Mouse (Mus musculus): Measurements from ENCODE around the gene Mok. TPM values are rescaled to one million over a fixed set of nuclear protein-coding genes. Genes with fewer than 3 reads are reported as not detected.

Mok gene
- total RNA-seq, 2 experiments from 2014 or later = 1.5 to 1.6 TPM

DNA sequence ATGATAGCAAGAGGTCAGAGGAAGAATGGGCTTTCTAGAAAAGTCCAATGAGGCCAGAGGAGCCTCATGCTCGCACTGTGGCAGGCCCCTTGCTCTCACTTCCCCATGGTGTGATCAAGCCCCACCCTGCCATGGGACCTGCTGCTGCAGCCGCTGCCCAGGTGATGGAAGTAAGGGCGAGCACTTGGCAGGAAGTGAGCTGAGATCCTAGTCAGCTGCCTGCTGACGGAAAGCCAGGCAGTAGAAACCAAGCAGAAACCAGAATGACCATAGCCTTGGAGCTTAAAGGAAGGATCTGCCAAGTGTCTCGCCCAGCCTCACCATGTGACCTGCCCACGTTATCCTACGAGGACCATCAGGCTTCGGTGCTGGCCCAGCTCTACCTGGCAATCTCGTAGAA lies 27.6 kb downstream of the Mok start:
- ATAC-seq (ENCODE audit: poor library complexity, severe bottlenecking) = peak; percentile 89

DNA sequence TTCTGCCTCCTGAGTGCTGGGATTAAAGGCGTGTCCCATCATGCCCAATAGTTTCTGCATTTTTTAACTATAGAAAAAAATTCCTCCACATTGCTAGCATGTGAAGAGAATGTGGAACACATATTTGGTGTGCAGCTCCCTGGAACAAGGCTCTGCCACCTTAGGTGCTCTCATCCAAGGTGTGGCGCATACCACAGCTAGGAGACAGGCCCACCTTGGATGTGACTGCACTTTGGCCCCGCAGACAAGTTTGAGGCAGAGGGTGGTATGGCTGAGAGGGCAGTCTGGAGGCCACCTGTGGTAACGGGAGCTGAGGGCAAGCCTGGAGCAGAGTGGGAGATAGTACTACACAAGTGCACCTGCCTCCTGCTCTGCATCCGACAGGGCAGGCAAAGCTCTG lies 31.9 kb downstream of the Mok start:
- no peak for ATAC-seq (ENCODE audit: poor library complexity, severe bottlenecking)

DNA sequence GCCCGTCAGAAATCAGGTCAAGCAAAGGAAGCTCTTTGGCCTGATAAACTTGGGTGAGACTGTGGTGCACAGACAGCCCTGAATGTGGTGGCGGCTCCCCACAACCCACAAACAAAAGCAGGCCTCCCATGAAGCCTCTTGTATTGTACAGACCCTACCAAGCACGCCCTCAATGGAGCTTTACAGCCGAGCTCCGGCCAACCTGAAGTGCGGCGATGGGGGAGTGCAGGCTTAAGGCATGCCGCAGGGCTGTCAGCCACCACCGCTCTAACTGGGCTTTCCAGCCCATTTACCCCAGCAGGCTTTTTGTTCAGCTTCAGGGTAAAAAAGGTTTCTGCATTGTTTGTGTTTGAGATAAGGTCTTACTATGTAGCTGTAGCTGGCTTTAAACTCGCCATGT lies 32.3 kb downstream of the Mok start:
- ATAC-seq (ENCODE audit: poor library complexity, severe bottlenecking) = no peak

DNA sequence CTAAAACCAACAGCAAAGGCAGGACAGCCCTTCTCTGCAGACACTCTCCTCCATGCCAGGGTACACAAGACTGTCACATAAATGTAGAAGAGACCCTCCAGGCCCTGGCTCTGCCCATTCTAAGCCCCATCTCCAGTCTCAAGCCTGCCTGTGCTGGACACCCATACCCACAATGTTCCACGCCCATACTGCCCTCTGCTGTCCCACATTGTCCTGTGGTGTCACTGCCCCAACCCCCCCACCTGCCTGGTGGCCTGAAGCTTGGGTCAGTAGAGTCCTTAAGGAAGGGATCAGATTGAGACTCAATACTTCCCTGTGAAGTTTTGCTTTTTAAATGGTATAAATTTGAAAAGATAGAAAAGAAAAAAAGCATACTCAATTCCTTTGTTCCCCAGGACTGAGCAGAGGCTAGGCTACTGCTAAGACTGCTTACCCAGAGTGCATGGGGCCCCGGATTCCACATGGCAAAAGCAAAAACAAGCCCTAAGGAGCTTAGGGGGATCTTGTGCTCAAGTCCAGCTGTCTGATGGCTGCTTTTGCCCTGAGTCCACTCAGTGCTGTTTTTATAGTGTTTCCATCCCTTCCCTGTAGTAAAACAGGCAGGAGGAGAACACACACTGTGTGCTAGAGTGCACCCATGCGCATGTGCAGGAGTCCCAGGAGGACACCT lies 34.3 kb downstream of the Mok start:
- no peak for ATAC-seq (ENCODE audit: poor library complexity, severe bottlenecking)

DNA sequence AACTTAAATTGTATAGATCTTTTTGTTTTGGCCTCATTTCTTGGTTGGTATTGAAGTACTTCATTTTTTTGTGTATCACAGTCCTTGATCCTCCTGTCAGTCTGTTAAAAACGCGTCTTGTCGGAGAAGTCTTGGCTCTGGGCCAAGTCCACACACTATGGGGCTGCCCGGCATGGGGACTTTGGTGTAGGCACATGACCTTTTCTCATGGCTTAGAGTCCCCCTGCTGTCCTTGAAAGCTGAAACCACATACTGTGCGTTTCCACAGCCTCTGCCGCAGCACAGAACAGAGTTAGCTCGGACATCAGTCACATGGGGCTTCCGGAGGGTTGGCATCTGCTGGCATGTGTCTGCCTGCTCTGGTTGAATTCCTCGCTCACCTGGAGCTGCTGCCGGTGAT lies 36.5 kb downstream of the Mok start:
- no peak for ATAC-seq (ENCODE audit: poor library complexity, severe bottlenecking)

DNA sequence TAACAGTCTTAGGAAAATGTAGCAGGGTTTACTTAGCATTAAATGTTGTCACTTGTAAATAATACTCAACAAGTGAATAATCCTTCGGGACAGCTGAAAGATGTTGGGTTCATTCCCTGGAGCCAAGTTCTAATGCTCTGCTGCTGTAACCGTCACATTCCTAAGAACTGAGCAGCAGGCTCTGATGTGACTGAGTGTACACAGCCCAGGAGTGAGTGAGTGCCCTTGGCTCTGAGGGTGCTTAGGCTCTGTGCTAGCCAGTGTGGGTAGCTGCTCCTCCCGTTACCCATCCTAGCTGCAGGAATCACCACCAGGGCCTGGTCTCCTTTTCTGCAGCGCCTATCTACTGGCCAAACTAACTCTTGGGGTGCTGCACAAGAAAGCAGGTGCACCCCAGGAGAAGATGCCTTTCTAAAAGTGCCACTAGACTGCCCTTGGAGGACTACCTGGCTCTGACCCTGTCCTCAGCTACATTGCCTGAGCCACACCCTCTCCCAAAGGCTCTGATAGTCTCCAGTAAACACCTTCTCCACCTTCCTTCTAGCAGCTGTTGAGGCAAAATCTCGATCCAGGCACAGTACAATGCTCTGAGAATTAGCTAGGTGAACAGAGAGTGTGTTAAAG lies 38.0 kb downstream of the Mok start:
- no peak for ATAC-seq (ENCODE audit: poor library complexity, severe bottlenecking)

DNA sequence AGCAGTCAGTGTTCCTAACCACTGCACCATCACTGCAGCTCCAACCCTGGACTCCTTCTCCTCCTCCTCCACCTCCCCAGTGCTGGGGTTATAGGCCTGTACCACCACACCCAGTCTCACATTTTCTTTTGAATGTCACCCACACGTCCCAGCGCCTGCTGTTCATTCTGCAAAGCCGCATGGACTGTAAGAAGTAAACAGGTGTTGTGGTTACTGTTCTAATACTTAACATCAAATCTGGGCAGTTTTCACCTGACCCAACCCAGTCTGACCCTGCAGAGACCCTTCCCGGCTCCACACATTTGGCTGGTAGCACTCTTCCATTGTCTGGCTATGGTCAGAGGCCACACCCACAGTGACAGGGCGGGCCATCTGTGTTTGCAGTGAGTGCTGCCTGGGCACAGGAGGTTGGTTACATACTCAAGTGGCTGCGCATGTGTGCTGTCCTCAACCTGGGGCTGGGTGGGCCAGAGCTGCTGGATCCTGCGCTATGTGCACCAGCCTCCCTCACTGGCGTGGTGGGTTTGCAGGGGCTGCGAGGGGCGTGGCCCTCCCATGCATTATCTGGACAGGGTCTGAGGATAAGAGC lies 38.8 kb downstream of the Mok start:
- ATAC-seq (ENCODE audit: poor library complexity, severe bottlenecking) = no peak

DNA sequence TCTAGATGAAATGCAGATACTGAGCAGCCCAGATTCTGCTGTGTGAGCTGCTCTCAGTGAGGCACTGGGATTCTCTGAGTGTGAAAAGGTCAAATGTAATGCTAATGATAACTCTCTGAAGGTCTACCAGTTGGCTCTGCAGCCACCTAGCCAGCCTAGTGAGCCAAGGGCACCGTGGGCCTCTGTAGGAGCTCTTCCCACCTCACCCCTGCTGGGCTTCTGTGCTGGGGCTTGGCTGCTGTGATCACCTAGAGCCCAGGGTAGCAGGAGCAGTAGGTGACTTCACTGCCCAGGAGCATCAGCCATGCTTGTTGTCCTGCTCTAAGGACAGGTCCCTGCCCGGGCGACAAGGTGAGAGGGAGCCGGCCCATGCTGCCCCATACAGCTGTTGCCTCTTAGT lies 41.5 kb downstream of the Mok start:
- no peak for ATAC-seq (ENCODE audit: poor library complexity, severe bottlenecking)

DNA sequence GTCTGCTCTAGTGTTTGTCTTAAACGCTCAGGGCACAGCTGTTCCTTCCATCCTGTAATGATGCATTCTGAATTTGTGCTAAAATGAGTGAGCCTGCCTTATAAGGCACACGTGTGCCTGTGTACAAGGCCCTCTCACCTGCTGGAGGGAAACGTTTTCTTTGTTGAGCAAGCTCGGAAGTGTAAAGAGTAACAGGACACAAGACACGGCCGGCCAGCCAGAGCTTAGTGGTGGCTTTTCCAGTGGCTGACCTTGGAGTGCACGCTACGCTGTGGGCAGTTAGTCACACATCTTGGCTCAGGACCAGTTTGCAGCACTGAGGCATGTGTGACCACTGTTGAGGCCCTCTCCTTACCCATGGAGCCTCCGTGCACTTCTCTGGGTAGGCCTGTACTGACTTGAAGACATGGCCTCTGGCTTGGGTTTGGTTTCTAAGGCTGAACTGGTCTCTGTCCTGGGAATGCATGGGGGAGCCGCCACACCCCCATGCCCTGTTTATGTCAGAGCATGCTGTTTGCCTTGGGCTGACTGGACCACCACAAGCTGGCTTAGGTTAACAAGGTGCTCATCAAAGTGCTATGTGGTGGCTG lies 42.8 kb downstream of the Mok start:
- ATAC-seq (ENCODE audit: poor library complexity, severe bottlenecking) = no peak

DNA sequence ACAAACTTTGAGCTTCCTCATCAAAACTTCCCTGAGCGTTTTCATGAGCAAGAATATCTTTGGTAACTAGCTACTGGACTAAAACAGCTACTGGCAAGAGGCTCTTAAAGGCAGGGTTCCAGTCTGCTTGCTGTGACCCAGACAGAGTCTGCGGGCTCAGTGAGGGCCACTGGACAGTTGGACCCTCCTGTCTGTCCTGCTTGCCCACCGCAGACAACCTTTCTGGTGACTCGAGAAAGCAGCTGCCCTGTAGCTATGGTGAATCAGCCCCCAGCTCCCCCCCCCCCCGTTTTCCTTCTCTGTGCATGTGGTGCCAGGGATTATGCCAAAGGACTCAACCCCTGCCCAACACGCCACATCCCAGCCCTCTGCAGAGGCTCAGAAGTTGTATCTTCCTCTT lies 43.5 kb downstream of the Mok start:
- no peak for ATAC-seq (ENCODE audit: poor library complexity, severe bottlenecking)

DNA sequence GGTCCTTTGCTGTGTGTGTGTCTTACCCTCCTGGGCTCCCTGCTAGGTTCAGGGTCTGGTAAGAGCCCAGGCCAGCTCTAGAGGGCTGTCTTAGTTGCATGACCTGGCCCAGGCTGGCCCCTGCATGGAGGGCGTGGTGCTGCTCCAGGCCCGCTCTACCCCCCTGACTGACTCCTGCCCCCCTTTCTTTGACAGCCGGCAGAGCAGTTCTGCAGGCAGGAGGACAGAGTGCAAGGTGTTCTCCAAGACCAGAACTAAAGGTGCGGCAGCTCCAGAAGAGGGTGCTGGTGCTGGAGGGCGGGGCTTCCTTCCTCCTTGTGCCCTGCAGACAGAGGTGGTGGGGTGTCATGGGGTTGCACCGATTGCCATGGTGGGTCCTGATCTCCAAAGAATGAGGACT lies 44.0 kb downstream of the Mok start:
- ATAC-seq (ENCODE audit: poor library complexity, severe bottlenecking) = no peak

DNA sequence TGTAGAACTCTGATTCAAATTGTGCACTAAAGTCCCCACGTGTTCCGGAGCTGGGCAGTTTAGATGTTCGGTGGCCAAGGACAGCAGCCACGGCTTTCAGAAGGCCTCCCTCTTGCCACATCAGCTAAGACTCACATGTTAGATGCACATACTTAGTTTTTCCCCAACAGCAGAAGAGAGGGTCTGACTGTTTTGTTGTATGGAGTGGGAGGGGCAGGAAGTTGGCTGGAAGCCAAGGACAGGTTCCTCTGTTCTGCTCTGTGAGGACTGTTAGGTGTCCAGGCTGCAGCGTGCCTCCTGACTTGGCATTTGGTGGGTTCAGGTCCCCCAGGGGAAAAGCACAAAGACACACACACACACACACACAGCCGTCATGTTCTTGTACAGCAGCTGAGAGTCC lies 45.7 kb downstream of the Mok start:
- ATAC-seq (ENCODE audit: poor library complexity, severe bottlenecking) = no peak

DNA sequence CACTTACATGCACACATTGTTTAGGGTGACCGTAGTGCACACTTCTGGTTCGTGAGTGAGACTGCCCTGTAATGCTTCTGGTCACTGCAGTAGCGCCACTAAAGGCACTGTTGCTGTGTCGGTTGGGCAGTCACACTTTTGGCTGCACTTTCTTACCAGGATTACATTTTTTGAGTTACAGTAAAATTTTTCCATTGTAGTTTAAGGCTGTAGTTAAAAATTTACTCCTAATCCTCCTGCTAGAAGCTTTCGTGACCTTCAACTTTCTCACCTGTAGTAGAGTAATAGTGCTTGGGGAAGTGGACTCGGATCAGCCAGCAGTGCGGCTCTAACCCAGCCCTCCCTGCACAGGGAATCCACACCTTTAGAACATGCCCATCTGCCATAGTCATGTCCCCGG lies 49.7 kb downstream of the Mok start:
- no peak for ATAC-seq (ENCODE audit: poor library complexity, severe bottlenecking)

DNA sequence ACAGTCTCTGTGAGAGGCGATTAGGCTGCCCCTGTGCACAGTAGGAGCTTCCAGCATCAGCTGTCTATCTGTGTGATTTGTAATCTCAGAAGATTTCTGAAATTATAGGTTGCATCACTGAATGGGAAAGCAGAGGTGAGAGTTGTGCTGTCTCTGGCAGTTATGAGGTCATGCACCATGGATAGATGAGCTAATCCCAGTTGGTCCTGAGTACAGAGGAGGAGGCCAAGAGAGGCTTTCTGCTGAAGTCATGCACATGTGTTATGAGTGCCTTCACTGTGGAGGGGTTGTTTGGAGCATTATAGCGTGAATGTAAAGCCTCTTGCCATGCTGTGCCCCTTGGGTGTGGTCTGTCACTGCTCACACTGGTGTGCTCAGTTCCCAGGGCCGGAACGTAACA lies 50.2 kb downstream of the Mok start:
- ATAC-seq (ENCODE audit: poor library complexity, severe bottlenecking) = no peak

DNA sequence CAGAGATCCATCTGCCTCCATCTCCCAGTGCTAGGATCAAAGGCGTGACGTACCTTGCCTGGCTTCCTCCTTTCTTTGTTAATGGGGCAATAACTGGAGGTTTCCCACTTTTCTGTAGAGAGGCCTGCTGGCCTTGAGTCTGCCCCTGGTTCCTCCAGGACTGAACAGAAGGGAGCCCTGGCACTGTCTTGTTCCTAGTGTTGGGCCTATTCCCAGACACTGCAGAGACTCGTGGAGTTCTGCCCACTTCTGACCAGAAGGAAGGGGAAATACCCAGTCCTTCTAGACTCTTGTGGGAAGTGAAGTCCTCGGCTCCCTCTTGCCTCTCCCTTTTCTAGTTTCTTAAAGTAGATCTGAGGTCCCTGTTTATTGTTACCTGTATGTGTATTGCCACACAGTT lies 54.5 kb downstream of the Mok start:
- ATAC-seq (ENCODE audit: poor library complexity, severe bottlenecking) = no peak

DNA sequence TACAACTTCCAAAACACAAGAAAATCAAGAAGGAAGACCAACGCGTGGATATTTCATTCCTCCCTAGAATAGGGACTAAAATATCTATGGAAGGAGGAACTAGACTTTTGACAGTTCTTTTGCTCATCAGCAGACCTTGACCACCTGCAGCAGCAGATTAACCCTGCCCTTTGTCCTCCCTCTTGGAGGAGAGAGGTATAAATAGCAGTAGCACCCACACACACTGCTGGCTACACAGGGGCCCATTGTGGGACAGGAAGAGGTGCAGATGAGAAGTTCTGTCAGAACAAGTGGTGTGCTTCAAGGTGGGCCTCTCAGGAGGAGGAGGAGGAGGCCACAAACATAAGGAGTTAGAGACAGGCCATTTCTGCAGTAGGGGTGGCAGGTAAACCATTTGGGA lies 56.5 kb downstream of the Mok start:
- no peak for ATAC-seq (ENCODE audit: poor library complexity, severe bottlenecking)

DNA sequence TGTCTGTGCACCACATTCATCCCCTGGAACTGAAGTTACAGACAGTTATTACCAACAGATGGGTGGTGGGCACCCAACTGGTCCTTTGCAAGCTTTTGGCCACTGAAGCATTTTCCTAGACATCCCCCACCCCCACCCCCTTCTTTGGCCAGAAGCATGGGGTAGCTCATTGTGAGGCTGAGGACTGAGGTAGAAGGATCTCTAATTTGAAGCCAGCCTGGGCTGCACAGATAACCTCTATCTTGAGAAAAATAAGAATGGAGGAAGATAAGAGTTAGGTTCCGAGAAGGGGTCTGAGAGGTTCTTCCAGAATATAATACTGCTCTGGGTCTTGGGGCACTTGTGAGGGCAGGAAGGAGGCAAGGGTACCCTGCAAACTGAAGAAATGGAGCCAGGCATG lies 58.5 kb downstream of the Mok start:
- ATAC-seq (ENCODE audit: poor library complexity, severe bottlenecking) = no peak

DNA sequence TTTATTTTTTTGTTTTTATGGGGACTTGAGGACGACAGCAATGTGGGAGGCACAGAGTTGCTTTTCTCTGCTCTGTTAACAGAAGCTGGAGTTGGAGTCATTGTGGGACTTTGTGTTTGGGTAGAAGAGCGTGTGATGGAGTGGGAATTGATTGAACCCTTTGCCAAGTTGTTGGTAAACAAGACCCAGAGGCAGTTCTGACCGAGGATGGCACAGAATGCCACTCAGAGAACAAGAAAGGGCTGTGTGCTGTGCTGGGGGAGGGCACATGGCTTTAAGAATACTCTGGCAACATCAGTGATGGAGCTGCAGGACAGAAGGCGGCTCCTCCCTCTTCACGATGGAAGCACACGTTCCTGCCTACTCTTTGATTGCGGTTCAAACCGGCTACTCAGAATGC lies 59.6 kb downstream of the Mok start:
- no peak for ATAC-seq (ENCODE audit: poor library complexity, severe bottlenecking)

DNA sequence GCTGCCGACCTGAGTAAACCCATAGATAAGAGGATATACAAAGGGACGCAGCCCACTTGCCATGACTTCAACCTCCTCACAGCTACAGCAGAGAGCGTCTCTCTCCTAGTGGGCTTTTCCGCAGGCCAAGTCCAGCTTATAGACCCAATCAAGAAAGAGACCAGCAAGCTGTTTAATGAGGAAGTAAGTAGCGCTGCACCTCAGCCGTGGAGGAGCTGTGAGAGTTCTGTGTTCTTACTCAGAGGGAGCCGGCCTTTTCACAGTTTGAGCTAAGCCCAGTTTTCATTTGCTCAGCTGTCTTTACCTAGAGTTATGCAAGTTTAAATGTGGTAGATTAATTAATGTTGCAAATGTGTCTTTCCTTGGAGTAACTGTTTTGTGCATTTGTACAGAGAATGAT lies 61.4 kb downstream of the Mok start:
- ATAC-seq (ENCODE audit: poor library complexity, severe bottlenecking) = no peak

DNA sequence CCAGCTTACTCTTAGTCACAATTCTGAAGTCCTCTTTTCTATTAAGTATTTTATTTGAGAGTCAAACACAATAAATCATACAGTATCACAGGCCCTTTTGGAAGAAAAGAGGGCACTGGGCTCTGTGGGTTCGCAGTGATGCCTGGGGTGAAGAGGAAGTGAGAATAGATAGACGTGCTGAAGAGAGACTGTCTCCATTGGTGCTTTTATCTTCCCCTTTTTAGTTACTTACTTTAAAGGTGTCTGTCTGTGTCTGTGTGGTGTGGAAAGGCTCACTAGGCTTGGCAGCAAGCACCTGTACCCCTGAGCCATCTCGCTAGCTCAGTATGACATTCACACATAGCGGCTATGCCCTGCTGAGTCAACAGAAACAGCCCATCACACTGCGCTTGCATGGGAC lies 62.9 kb downstream of the Mok start:
- ATAC-seq (ENCODE audit: poor library complexity, severe bottlenecking) = peak; percentile 85

DNA sequence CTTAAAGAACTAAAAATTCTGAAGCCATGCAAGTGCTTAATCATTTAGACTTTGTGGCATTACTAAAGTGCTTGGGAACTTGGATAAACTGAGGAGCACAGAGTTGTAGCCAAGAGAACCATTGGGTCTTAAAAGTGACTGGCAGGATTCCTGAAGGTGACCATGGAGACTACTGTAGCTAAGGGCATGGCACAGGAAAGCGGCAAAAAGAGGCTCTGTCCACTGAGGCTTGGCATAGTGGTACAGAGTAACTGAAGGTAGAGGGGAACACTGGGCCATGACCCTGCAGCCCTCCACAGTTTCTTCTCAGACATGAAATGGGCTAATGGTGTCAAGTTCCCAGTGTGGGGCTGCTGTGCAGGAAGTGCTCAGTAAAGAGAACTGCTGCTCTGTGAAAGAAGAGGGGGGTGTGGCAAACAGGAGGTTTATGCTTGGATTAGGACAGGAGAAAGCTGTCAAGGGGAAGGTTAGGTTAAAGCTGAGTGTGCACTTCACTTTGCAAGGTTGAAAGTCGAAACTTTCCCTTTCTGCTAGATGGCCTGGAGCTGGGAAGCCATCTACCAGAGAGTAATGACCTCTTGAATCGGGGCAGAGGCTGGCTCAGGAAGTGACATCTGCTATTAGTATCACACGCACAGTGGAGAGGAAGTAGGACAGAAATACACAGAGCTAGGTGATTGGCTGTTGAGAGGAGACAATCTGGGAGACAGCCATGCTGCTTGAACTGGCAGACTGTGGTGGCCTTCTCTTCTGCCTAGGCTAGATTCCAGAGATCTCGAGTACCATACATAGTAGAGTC lies 64.9 kb downstream of the Mok start:
- ATAC-seq (ENCODE audit: poor library complexity, severe bottlenecking) = peak; percentile 86

DNA sequence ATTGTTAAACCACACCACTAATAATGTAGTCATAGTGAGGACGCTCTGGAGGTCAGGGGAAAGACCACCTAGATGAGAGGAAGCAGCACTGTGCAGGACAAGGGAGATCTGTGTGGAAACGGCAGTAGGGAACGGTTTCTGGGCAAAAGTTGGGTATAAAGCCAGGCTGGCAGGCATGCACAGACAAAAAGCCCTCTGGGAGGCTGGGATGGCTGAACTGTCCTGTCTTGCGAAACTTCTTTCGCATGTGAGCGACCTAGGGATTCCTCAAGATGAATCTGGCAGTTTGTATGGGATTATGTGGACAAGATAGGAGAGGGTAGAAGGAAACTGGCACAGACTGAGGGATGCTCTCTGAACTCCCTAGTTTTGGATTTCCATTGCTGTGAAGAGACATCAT lies 68.8 kb downstream of the Mok start:
- no peak for ATAC-seq (ENCODE audit: poor library complexity, severe bottlenecking)
